Mouse (Mus musculus) heart, embryonic 11.5 days (tissue): ENCODE results near the gene Taf12. TPM values are rescaled to one million over a fixed set of nuclear protein-coding genes. Genes with fewer than 3 reads are reported as not detected.
A peak's percentile ranks its signal among the peaks of the same experiment; 100 is the strongest.

Experiments used
- ATAC-seq: fragments of 200-750 bp; cut with Nextera tagmentation; replicated peaks from 2 replicates; pipeline ENCODE4 v1.8.0; 2017; ENCODE audit warnings: moderate library complexity; ENCODE audit not compliant: insufficient number of reproducible peaks, low FRiP score, low TSS enrichment
- H3K27ac ChIP-seq: fragments of 300-500 bp; sonication (generic); 2 replicates; pipeline ENCODE4 v1.5.1; 2014; ENCODE audit warnings: mild to moderate bottlenecking, low read depth, low read length
- H3K27me3 ChIP-seq: fragments of 300-500 bp; sonication (generic); 2 replicates; pipeline ENCODE4 v1.6.1; 2014; ENCODE audit warnings: mild to moderate bottlenecking, low read length, mixed read lengths; ENCODE audit not compliant: control insufficient read depth, insufficient read depth
- H3K36me3 ChIP-seq: fragments of 300-500 bp; sonication (generic); 2 replicates; pipeline ENCODE4 v1.6.1; 2014; ENCODE audit warnings: mild to moderate bottlenecking, low read length, moderate library complexity, mixed read lengths; ENCODE audit not compliant: control insufficient read depth, insufficient read depth
- H3K4me1 ChIP-seq: fragments of 300-500 bp; sonication (generic); 2 replicates; pipeline ENCODE4 v1.6.1; 2014; ENCODE audit warnings: low read length; ENCODE audit not compliant: control insufficient read depth, insufficient read depth
- H3K4me2 ChIP-seq: fragments of 300-500 bp; sonication (generic); 2 replicates; pipeline ENCODE4 v1.6.1; 2014; ENCODE audit warnings: mild to moderate bottlenecking, moderate library complexity
- H3K4me3 ChIP-seq: fragments of 300-500 bp; sonication (generic); 2 replicates; pipeline ENCODE4 v1.5.1; 2014; ENCODE audit warnings: low read depth, low read length
- H3K9ac ChIP-seq: fragments of 300-500 bp; sonication (generic); 2 replicates; pipeline ENCODE4 v1.6.1; 2014; ENCODE audit warnings: mild to moderate bottlenecking, low read depth, low read length, moderate library complexity
- H3K9me3 ChIP-seq: fragments of 300-500 bp; sonication (generic); replicated peaks from 2 replicates; pipeline ENCODE4 v1.6.1; 2016; ENCODE audit warnings: low read length; ENCODE audit not compliant: control insufficient read depth
- WGBS: fragments of 180-500 bp; shearing (Covaris S2); extraction: QIAGEN DNeasy Blood & Tissue Kit; methylation state at CpG from one replicate; pipeline ENCODE4 v1.1.7; 2014; ENCODE audit not compliant: insufficient replicate concordance; 5-methylcytosine and 5-hydroxymethylcytosine counted together
- polyA plus RNA-seq: library from polyadenylated mRNA; unstranded; fragments of >200 nt; fragmentation: Nextera tagmentation; extraction: Ambion mirVana; gene quantifications from 2 replicates; pipeline ENCODE4 v1.2.1, GENCODE M21; 2014

The Taf12 gene
- polyA plus RNA-seq, 1 experiment from 2014 or later, result 37.3 TPM

DNA sequence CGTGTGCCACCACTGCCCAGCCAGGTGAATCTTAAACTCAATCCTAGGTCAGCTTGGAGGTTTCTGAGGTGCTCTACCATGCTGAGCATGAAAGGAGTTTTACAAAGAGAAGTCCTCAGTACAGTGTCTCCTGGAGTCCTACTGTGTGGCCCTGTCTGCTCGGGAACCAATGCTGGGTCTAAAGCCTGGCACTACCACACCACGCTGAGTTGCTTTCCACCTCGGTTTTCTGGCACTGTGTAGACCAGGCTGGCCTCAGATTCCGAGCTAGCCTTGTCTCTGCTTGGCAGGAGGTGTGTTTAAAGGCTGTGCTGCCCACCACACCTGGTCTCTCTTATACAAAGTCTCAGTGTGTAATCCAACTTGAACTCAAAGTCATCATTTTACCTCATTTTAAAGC lies 38.5 kb downstream of the Taf12 start:
- Histone ChIP-seq H3K9ac (no peak overlapping the region), H3K4me2 (no peak overlapping the region), H3K36me3 (peaks cover 25% of the 10 kb centered on the region), H3K27me3 (no peaks in the 10 kb centered on the region), H3K9me3 (no peaks in the 10 kb centered on the region), H3K4me1 (peaks cover 11% of the 10 kb centered on the region), H3K27ac (no peak overlapping the region), H3K4me3 (no peak overlapping the region)
- WGBS, result 80% methylated on average over 5 of the region's 5 CpGs
- no peak for ATAC-seq

DNA sequence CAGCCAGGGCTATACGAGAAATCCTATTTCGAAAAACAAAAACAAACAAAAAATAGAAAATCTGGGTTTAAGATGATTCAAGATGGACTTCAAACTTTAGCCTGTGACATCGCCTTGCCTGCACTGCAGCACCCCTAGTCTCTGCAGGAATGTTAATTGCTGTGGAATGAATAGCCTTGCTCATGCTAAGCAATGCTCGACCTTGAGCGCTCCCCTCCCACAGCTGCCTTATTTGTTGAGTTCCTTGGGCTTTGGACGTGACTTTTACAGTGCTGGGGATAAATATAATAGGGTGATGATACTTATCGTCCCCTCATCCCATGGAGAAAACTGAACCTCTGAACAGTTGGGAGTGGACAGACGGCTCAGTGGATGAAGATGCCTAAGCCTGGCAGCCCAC lies 41.5 kb downstream of the Taf12 start:
- WGBS, result 75% methylated on average over 8 of the region's 8 CpGs

DNA sequence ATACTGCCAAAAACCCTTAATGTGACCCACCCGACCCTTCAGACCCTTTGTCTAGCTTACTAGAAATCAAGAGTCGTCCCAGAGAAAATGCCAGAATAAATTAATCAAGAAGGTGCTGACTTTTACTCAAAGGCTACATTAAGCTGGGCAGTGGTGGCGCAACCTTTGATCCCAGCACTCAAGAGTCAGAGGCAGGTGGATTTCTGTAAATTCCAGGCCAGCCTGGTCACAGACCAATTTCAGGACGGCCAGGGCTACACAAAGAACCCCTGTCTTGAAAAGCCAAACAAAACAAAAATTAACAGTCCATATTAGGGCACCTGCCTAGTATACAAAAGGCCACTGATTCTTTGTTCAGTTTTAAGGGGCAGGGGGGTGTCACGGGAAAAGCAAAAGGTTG lies 52.3 kb downstream of the Taf12 start:
- H3K9ac ChIP-seq, result no peak overlapping the region
- ATAC-seq, result no peak

More for the DNA sequence above, 41.5 kb downstream of the Taf12 start:
- Histone ChIP-seq H3K4me3 (no peak overlapping the region), H3K27ac (no peak overlapping the region), H3K9me3 (no peaks in the 10 kb centered on the region), H3K9ac (no peak overlapping the region), H3K36me3 (peaks cover 31% of the 10 kb centered on the region), H3K27me3 (no peaks in the 10 kb centered on the region), H3K4me1 (no peaks in the 10 kb centered on the region), H3K4me2 (no peak overlapping the region)
- no peak for ATAC-seq

DNA sequence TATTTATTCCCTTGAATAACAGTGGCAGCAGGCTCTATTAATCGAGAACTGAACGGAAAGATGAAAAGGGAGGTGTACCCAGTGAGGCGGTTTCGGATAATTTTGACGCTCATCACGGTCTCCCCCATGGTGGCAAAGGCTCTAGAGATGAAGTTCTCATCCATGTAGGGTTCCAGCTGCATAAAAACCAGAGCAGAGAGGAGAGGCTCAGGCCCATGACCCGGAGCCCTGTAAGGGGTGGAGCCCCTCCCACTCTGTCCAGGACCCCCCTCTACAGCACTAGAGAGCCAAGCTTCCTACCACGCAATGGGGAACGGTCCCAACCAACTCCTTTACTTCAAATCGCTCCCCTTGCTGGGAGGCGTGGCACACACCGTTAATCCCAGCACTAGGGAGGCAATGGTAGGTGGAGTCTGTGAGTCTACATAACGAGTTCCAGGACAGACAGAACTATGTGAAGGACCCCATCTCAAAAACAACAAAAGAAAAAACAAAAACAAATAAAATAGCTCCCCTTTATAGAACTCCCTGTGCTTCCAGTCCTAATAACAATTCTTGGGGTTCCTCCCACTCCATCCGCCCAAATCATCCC lies 54.3 kb downstream of the Taf12 start:
- Histone ChIP-seq H3K27me3 (no peaks in the 10 kb centered on the region), H3K9me3 (no peaks in the 10 kb centered on the region), H3K4me3 (peak overlapping the region; percentile 86), H3K27ac (peak overlapping the region; percentile 91; the same call in 1 of the 2 replicates), H3K36me3 (peaks cover 16% of the 10 kb centered on the region), H3K4me1 (peaks cover 7% of the 10 kb centered on the region), H3K4me2 (peak overlapping the region; percentile 68), H3K9ac (peak overlapping the region; percentile 91)
- ATAC-seq, result no peak
- WGBS, result 46% methylated on average over 14 of the region's 14 CpGs

More for the DNA sequence above, 52.3 kb downstream of the Taf12 start:
- Histone ChIP-seq H3K9me3 (no peaks in the 10 kb centered on the region), H3K36me3 (peaks cover 20% of the 10 kb centered on the region), H3K4me3 (no peak overlapping the region), H3K4me1 (peaks cover 7% of the 10 kb centered on the region), H3K4me2 (no peak overlapping the region), H3K27me3 (no peaks in the 10 kb centered on the region), H3K27ac (no peak overlapping the region)
- WGBS, result 83% methylated on average over 5 of the region's 5 CpGs

GRCm38 (mm10) chr4:132329115-132329834 lies 55.1 kb downstream of the Taf12 start, which contains the start of gene Trnau1ap:
Trnau1ap (minus strand) TSS chr4:132329538.
- H3K36me3 ChIP-seq, result peaks cover 22% of the 10 kb centered on the region
- H3K4me3 ChIP-seq, result peak within 1 kb of the TSS; percentile 86
- peak within 1 kb of the TSS; percentile 91 for H3K9ac ChIP-seq
- ATAC-seq, result peak; percentile 96
- peaks cover 7% of the 10 kb centered on the region for H3K4me1 ChIP-seq
- H3K27me3 ChIP-seq, result no peaks in the 10 kb centered on the region
- WGBS, result under 1% methylated on average over 52 of the region's 52 CpGs
- H3K4me2 ChIP-seq, result peak within 1 kb of the TSS; percentile 68
- H3K9me3 ChIP-seq, result no peaks in the 10 kb centered on the region
- H3K27ac ChIP-seq, result peak within 1 kb of the TSS; percentile 91

GRCm38 (mm10) chr4:132329835-132330354 lies 55.7 kb downstream of the Taf12 start:
- no peak for ATAC-seq
- WGBS, result 12% methylated on average over 10 of the region's 10 CpGs
- peak overlapping the region; percentile 91; the same call in 1 of the 2 replicates for H3K27ac ChIP-seq
- peaks cover 21% of the 10 kb centered on the region for H3K36me3 ChIP-seq
- H3K27me3 ChIP-seq, result no peaks in the 10 kb centered on the region
- H3K9me3 ChIP-seq, result no peaks in the 10 kb centered on the region
- H3K9ac ChIP-seq, result peak overlapping the region; percentile 91
- peak overlapping the region; percentile 68 for H3K4me2 ChIP-seq
- peaks cover 7% of the 10 kb centered on the region for H3K4me1 ChIP-seq
- H3K4me3 ChIP-seq, result peak overlapping the region; percentile 86

- 82% methylated on average over 3 of the region's 3 CpGs for WGBS
- peaks cover 16% of the 10 kb centered on the region for H3K36me3 ChIP-seq
Observed at GRCm38 (mm10) chr4:132331960-132332359, 57.8 kb downstream of the Taf12 start.

DNA sequence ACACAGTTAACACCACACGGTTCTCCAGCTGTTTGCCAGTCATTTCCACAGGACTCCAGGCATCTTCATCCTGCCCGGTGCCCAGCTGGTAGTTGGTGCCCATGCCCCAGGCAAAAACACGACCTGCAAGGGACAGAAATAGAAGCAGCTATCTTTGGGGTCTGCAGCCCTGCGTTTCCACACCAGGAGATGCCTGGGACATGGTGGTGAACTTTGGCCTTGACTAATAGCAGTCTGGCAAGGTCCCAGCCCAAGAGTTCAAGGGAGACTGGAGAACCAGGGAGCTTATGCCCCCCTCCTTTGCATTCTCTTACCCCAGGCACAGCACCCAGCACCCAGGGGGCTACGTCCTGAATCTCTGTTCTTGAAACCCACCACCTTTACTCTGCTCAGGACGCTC lies 58.7 kb downstream of the Taf12 start:
- WGBS, result 75% methylated on average over 6 of the region's 6 CpGs
- Histone ChIP-seq H3K27me3 (no peaks in the 10 kb centered on the region), H3K4me1 (peaks cover 7% of the 10 kb centered on the region), H3K27ac (no peak overlapping the region), H3K4me2 (no peak overlapping the region), H3K36me3 (peaks cover 20% of the 10 kb centered on the region), H3K9me3 (no peaks in the 10 kb centered on the region), H3K9ac (no peak overlapping the region), H3K4me3 (no peak overlapping the region)
- no peak for ATAC-seq

More at GRCm38 (mm10) chr4:132331960-132332359, 57.8 kb downstream of the Taf12 start:
- no peak for ATAC-seq
- H3K9me3 ChIP-seq, result no peaks in the 10 kb centered on the region
- peaks cover 7% of the 10 kb centered on the region for H3K4me1 ChIP-seq
- no peak overlapping the region for H3K9ac ChIP-seq
- H3K27me3 ChIP-seq, result no peaks in the 10 kb centered on the region
- H3K27ac ChIP-seq, result no peak overlapping the region
- H3K4me3 ChIP-seq, result no peak overlapping the region
- no peak overlapping the region for H3K4me2 ChIP-seq
